ENCODE assay signal across 10 mouse cellular contexts in the genomic region with DNA sequence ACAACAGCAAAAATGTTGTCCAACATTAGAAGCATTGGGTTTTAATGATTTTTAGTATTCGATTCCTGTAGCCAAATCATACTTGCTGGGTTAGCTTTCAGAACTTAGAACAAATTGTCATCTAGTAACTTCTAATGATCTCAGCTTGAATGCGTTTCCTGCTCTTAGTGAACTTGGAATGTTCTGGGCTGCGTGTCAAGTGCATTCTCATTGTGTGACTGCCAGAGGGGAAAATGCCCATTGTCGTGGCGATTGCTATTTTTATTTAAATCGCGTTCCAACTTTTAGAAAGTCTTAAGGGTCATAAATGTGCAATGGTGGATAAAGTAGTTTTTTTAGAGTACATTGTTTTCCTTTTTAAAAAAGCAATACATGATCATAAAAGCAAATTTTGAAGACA.
DNase-seq lines count a peak whose midpoint lies in the region; ATAC-seq and TF ChIP-seq lines count a peak whose summit lies in the region.
"Had no signal": no experiment of that assay in that cellular context is flagged by ENCODE, and none has a peak within 500 bp of the region (broad histone marks: within the 10 kb centered on the region; RNA-seq: fewer than 3 reads in every experiment).

No protein-coding gene starts in this region.

- no peak for TF ChIP-seq POLR2A in cortical plate, adult 2 months (IDR thresholded peaks at IDR 0.05; ENCODE audit: extremely low read depth, insufficient read depth, low read length)

- TF ChIP-seq CTCF in layer of hippocampus, adult 2 months (conservative IDR thresholded peaks at IDR 0.05): no peak
- no peak for TF ChIP-seq CTCF in cortical plate, adult 2 months (IDR thresholded peaks at IDR 0.05; ENCODE audit: extremely low read depth, insufficient read depth, low read length)
- TF ChIP-seq CTCF in lung, postnatal 0 days (IDR thresholded peaks at IDR 0.05): no peak

- DNase-seq in layer of hippocampus, adult 2 months (ENCODE audit: low spot score in 2 of 2): no peak
- no peak for DNase-seq in layer of hippocampus, postnatal 36 days
- peak; percentile 79 to 80 for DNase-seq in heart, postnatal 10 days
- DNase-seq in lung, postnatal 0 days (ENCODE audit: low spot score): peak; percentile 76
- no peak for DNase-seq in frontal cortex, postnatal 36 days (ENCODE audit: low spot score in 2 of 2)
- DNase-seq in frontal cortex, postnatal 14 days (ENCODE audit: low spot score in 2 of 2): no peak
- DNase-seq: thymus, postnatal 4 days had no signal

- no peaks in the 10 kb centered on the region for H3K36me3 ChIP-seq in lung, postnatal 0 days (ENCODE audit: insufficient read depth, low read length)

- no peak overlapping the region for H3K9ac ChIP-seq in lung, postnatal 0 days (replicated peaks; ENCODE audit: low read depth)
- H3K9ac ChIP-seq: liver, embryonic 14.5 days had no signal

- no peaks in the 10 kb centered on the region; the same call in 1 of the 2 replicates for H3K4me1 ChIP-seq in cortical plate, adult 2 months (ENCODE audit: control insufficient read depth, insufficient read depth, low read length)
- H3K4me1 ChIP-seq in lung, postnatal 0 days (ENCODE audit: insufficient read depth, low read depth, low read length): no peaks in the 10 kb centered on the region

- H3K27me3 ChIP-seq in lung, postnatal 0 days (replicated peaks; ENCODE audit: insufficient read depth, low read length): no peaks in the 10 kb centered on the region

- 19% methylated on average over 7 of the region's 7 CpGs for WGBS in lung, postnatal 0 days

- H3K4me3 ChIP-seq in layer of hippocampus, adult 2 months: no peak overlapping the region
- H3K4me3 ChIP-seq in cortical plate, adult 2 months (ENCODE audit: insufficient read depth, low read length): no peak overlapping the region
- H3K4me3 ChIP-seq in lung, postnatal 0 days (ENCODE audit: low read depth, low read length): no peak overlapping the region

- H3K9me3 ChIP-seq in lung, postnatal 0 days (ENCODE audit: low read length): no peaks in the 10 kb centered on the region

- peak; percentile 46 for ATAC-seq in lung, postnatal 0 days
- ATAC-seq in granulocyte monocyte progenitor cell, adult 5-6 weeks (replicated peaks; ENCODE audit: poor library complexity, severe bottlenecking): no peak

- peak overlapping the region; percentile 50 for H3K27ac ChIP-seq in layer of hippocampus, adult 2 months
- peak overlapping the region; percentile 56; the same call in 1 of the 2 replicates for H3K27ac ChIP-seq in cortical plate, adult 2 months (ENCODE audit: insufficient read depth, low read length)
- H3K27ac ChIP-seq in lung, postnatal 0 days (ENCODE audit: low read length): peak overlapping the region; percentile 23; the same call in 1 of the 2 replicates
- H3K27ac ChIP-seq: liver, embryonic 14.5 days had no signal

- intact Hi-C loops in heart, postnatal 10 days (cut with DNase I): loop anchor here (10.0 kb wide), 1 partner anchor 711 kb away; no protein-coding TSS in a partner anchor

- H3K4me2 ChIP-seq in lung, postnatal 0 days (replicated peaks; ENCODE audit: low read depth, low read length): no peak overlapping the region

- TF ChIP-seq EP300 in lung, postnatal 0 days (IDR thresholded peaks at IDR 0.05): peak; percentile 79

Comparison
In these comparisons a context has a peak if more than half of its experiments do, and no peak if none do; other contexts are left out.
1. DNase-seq: peak in heart, postnatal 10 days (2 of 2) and lung, postnatal 0 days (single experiment); none in layer of hippocampus, adult 2 months (0 of 2), layer of hippocampus, postnatal 36 days (0 of 2), frontal cortex, postnatal 36 days (0 of 2) and frontal cortex, postnatal 14 days (0 of 2).
2. Peak in every context shown above with its lines, with median percentiles within 50 percentile points of each other: H3K27ac ChIP-seq.